Mouse (Mus musculus) liver, embryonic 15.5 days (tissue): ENCODE measurements around the gene Rph3al. TPM values are rescaled to one million over a fixed set of nuclear protein-coding genes. Genes with fewer than 3 reads are reported as not detected.

Experiments used
- ATAC-seq: fragments of 200-750 bp; cut with Nextera tagmentation; 2 replicates; pipeline ENCODE4 v1.8.0; 2017; ENCODE audit warnings: moderate number of reproducible peaks, mild to moderate bottlenecking, moderate library complexity; ENCODE audit not compliant: insufficient read depth
- H3K27ac ChIP-seq: fragments of 300-500 bp; sonication (generic); replicated peaks from 2 replicates; pipeline ENCODE4 v1.5.1; 2015; ENCODE audit warnings: mild to moderate bottlenecking, inconsistent platforms
- H3K27me3 ChIP-seq: fragments of 300-500 bp; sonication (generic); 2 replicates; pipeline ENCODE4 v1.6.1; 2015; ENCODE audit warnings: mild to moderate bottlenecking, inconsistent platforms
- H3K36me3 ChIP-seq: fragments of 300-500 bp; sonication (generic); replicated peaks from 2 replicates; pipeline ENCODE4 v1.6.1; 2015; ENCODE audit warnings: moderate library complexity, mild to moderate bottlenecking, inconsistent platforms
- H3K4me1 ChIP-seq: fragments of 300-500 bp; sonication (generic); replicated peaks from 2 replicates; pipeline ENCODE4 v1.6.1; 2015; ENCODE audit warnings: inconsistent platforms
- H3K4me2 ChIP-seq: fragments of 300-500 bp; sonication (generic); 2 replicates; pipeline ENCODE4 v1.6.1; 2015; ENCODE audit warnings: moderate library complexity, mild to moderate bottlenecking, inconsistent platforms
- H3K4me3 ChIP-seq: fragments of 300-500 bp; sonication (generic); replicated peaks from 2 replicates; pipeline ENCODE4 v1.5.1; 2015; ENCODE audit warnings: mild to moderate bottlenecking, inconsistent platforms
- H3K9ac ChIP-seq: fragments of 300-500 bp; sonication (generic); 2 replicates; pipeline ENCODE4 v1.6.1; 2015; ENCODE audit warnings: moderate library complexity, mild to moderate bottlenecking, inconsistent platforms
- H3K9me3 ChIP-seq: fragments of 300-500 bp; sonication (generic); replicated peaks from 2 replicates; pipeline ENCODE4 v1.6.1; 2016; ENCODE audit warnings: inconsistent platforms
- WGBS: fragments of 180-500 bp; shearing (Covaris S2); methylation state at CpG from one replicate; pipeline ENCODE4 v1.1.7; 2015; ENCODE audit warnings: mixed read lengths; ENCODE audit not compliant: insufficient replicate concordance; 5-methylcytosine and 5-hydroxymethylcytosine counted together
- polyA plus RNA-seq: library from polyadenylated mRNA; unstranded; fragments of >200 nt; fragmentation: Nextera tagmentation; extraction: Ambion mirVana; gene quantifications from 2 replicates; pipeline ENCODE4 v1.2.1, GENCODE M21; 2015

Gene Rph3al
- polyA plus RNA-seq, 1 experiment from 2014 or later: 0.47 TPM

DNA sequence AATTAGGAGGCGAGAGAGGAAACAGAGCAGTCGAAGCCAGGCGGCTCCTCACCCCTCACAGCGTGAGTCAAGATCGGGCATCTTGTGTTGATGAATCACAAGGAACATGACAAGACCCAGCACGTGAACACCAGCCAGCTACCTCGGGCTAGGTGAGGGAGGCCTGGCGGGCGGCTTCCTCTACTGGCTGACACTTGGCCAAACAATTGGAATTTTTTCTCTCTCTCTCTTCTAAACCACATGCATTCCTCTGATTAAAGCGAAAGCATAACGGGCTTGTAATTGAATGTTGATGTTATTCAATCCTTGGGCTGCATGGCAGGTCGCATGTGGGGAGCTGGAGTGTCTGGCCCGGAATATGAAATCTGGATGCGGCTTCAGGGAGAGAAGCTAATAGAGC is 77.0 kb downstream of the Rph3al start:
- H3K9me3 ChIP-seq: no peaks in the 10 kb centered on the region
- ATAC-seq: no peak
- H3K9ac ChIP-seq: no peak overlapping the region
- no peak overlapping the region for H3K27ac ChIP-seq
- no peak overlapping the region for H3K4me2 ChIP-seq
- H3K4me1 ChIP-seq: no peaks in the 10 kb centered on the region
- no peaks in the 10 kb centered on the region for H3K36me3 ChIP-seq
- no peak overlapping the region for H3K4me3 ChIP-seq
- H3K27me3 ChIP-seq: no peaks in the 10 kb centered on the region
- WGBS: 59% methylated on average over 14 of the region's 14 CpGs

GRCm38 (mm10) chr11:75859460-75859859 is 78.8 kb downstream of the Rph3al start:
- WGBS: 69% methylated on average over 8 of the region's 8 CpGs
- Histone ChIP-seq H3K4me2 (no peak overlapping the region), H3K9me3 (no peaks in the 10 kb centered on the region), H3K4me3 (no peak overlapping the region), H3K27ac (no peak overlapping the region), H3K9ac (no peak overlapping the region), H3K4me1 (no peaks in the 10 kb centered on the region), H3K27me3 (no peaks in the 10 kb centered on the region), H3K36me3 (no peaks in the 10 kb centered on the region)
- no peak for ATAC-seq

- no peak overlapping the region for H3K27ac ChIP-seq
- no peaks in the 10 kb centered on the region for H3K4me1 ChIP-seq
- H3K4me3 ChIP-seq: no peak overlapping the region
- H3K4me2 ChIP-seq: no peak overlapping the region
- H3K9ac ChIP-seq: no peak overlapping the region
- H3K27me3 ChIP-seq: no peaks in the 10 kb centered on the region
- 40% methylated on average over 2 of the region's 2 CpGs for WGBS
- H3K36me3 ChIP-seq: no peaks in the 10 kb centered on the region
- no peaks in the 10 kb centered on the region for H3K9me3 ChIP-seq
- no peak for ATAC-seq
Measured at GRCm38 (mm10) chr11:75858975-75859374, 79.3 kb downstream of the Rph3al start.

GRCm38 (mm10) chr11:75857781-75858180 is 80.4 kb downstream of the Rph3al start:
- 12% methylated on average over 3 of the region's 3 CpGs for WGBS
- no peak overlapping the region for H3K27ac ChIP-seq
- no peak overlapping the region for H3K4me2 ChIP-seq
- no peaks in the 10 kb centered on the region for H3K4me1 ChIP-seq
- H3K36me3 ChIP-seq: no peaks in the 10 kb centered on the region
- H3K9ac ChIP-seq: no peak overlapping the region
- no peaks in the 10 kb centered on the region for H3K27me3 ChIP-seq
- no peaks in the 10 kb centered on the region for H3K9me3 ChIP-seq
- no peak for ATAC-seq
- H3K4me3 ChIP-seq: no peak overlapping the region

DNA sequence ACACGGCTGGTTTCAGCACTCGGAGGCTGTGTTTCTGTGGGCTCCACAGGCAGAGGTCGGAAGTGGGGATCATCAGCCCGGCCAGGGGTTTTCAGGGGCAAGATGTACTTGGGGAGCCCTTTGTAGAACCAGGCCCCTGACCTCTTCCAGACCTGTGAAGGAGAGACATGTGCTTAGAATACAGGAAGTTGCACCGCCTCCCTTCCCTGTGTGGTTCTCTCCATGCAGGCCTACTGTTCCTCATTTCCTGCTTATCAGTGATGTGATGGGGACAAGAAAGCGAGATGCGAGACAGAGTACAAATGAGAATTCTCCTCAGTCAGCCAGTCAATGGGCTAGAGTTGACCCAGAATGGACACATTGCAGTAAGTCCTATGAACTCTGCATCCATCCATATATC is 83.9 kb downstream of the Rph3al start:
- Histone ChIP-seq H3K27ac (no peak overlapping the region), H3K4me2 (no peak overlapping the region), H3K27me3 (no peaks in the 10 kb centered on the region), H3K4me1 (no peaks in the 10 kb centered on the region), H3K4me3 (no peak overlapping the region), H3K9me3 (no peaks in the 10 kb centered on the region), H3K36me3 (no peaks in the 10 kb centered on the region), H3K9ac (no peak overlapping the region)
- 61% methylated on average over 7 of the region's 7 CpGs for WGBS
- no peak for ATAC-seq

- Histone ChIP-seq H3K4me2 (no peak overlapping the region), H3K27me3 (no peaks in the 10 kb centered on the region), H3K4me3 (no peak overlapping the region), H3K4me1 (no peaks in the 10 kb centered on the region), H3K27ac (no peak overlapping the region), H3K36me3 (no peaks in the 10 kb centered on the region), H3K9ac (no peak overlapping the region), H3K9me3 (no peaks in the 10 kb centered on the region)
- WGBS: 79% methylated on average over 10 of the region's 10 CpGs
- ATAC-seq: no peak
Measured at GRCm38 (mm10) chr11:75853067-75853636, 85.1 kb downstream of the Rph3al start.

- H3K9ac ChIP-seq: no peak overlapping the region
- H3K4me2 ChIP-seq: no peak overlapping the region
- H3K9me3 ChIP-seq: no peaks in the 10 kb centered on the region
- no peak overlapping the region for H3K4me3 ChIP-seq
- no peak overlapping the region for H3K27ac ChIP-seq
- no peaks in the 10 kb centered on the region for H3K4me1 ChIP-seq
- H3K36me3 ChIP-seq: no peaks in the 10 kb centered on the region
- ATAC-seq: no peak
- WGBS: 51% methylated on average over 2 of the region's 2 CpGs
- H3K27me3 ChIP-seq: no peaks in the 10 kb centered on the region
Measured at GRCm38 (mm10) chr11:75852485-75852884, 85.7 kb downstream of the Rph3al start.

- H3K4me3 ChIP-seq: no peak overlapping the region
- no peak for ATAC-seq
- no peak overlapping the region for H3K4me2 ChIP-seq
- no peak overlapping the region for H3K9ac ChIP-seq
- no peaks in the 10 kb centered on the region for H3K36me3 ChIP-seq
- no peaks in the 10 kb centered on the region for H3K27me3 ChIP-seq
- no peaks in the 10 kb centered on the region for H3K9me3 ChIP-seq
- H3K27ac ChIP-seq: no peak overlapping the region
- WGBS: 62% methylated on average over 6 of the region's 6 CpGs
- no peaks in the 10 kb centered on the region for H3K4me1 ChIP-seq
Measured at GRCm38 (mm10) chr11:75849552-75849951, 88.7 kb downstream of the Rph3al start.

DNA sequence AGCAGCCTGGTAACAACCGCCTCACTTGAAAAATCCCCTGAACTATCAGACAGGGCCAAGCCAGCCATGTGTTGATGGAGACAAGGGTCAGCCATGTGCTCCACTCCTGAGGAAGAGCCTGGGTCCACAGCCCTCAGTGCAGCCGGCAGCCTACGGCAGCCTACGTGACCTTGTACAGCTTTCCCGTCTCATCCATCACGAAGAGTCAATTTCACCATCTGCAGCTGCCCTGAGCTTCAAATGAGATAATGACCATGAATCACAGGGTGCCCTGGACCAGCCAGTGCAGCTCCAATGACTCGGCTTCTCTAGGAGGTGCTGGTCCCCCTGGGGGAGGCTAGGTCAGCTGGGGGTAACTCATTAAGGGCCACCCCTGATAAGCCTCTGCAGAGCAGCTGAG is 91.6 kb downstream of the Rph3al start:
- H3K9me3 ChIP-seq: no peaks in the 10 kb centered on the region
- H3K9ac ChIP-seq: no peak overlapping the region
- H3K4me1 ChIP-seq: no peaks in the 10 kb centered on the region
- no peaks in the 10 kb centered on the region for H3K27me3 ChIP-seq
- H3K36me3 ChIP-seq: no peaks in the 10 kb centered on the region
- H3K4me2 ChIP-seq: no peak overlapping the region
- no peak for ATAC-seq
- no peak overlapping the region for H3K4me3 ChIP-seq
- WGBS: 61% methylated on average over 7 of the region's 7 CpGs
- H3K27ac ChIP-seq: no peak overlapping the region

GRCm38 (mm10) chr11:75845675-75846074 is 92.6 kb downstream of the Rph3al start:
- no peaks in the 10 kb centered on the region for H3K4me1 ChIP-seq
- H3K36me3 ChIP-seq: no peaks in the 10 kb centered on the region
- H3K9me3 ChIP-seq: no peaks in the 10 kb centered on the region
- WGBS: 58% methylated on average over 7 of the region's 7 CpGs
- H3K27me3 ChIP-seq: no peaks in the 10 kb centered on the region
- H3K4me2 ChIP-seq: no peak overlapping the region
- no peak overlapping the region for H3K27ac ChIP-seq
- H3K9ac ChIP-seq: no peak overlapping the region
- no peak overlapping the region for H3K4me3 ChIP-seq
- ATAC-seq: no peak

DNA sequence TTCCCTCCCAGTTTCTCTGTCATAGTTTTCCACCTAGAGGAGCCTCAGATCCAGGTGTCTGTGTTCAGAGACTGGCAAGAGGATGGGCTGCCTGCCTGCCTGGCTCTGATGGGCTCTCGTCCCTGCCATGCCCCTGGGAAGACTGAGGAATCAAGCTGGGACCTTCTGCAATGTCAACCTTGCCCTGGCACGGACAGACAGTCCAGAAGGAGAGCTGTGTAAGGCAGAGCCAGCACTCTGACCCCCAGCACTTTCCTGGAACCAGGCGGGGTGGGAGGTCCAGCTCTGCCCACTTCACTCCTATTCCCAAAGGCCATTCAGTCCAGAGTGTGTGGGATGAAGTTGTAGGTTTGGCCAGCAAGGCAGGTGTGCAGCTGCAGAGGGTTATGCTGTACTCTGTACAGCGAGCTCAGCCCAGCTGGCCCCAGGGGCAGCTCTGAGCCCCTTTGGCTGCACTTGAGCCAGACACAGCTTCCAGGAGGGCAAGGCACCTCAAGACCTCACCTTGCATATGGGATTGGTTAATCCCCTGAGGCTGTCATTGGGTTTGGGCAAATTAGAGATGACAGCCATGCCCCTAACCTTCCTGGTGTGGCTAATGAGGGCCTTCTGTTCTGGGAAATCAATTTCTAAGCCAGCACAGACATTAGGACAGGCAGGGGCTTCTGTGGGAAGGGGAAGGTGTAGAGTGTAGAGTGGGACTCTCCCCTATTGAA is 95.2 kb downstream of the Rph3al start:
- Histone ChIP-seq H3K27ac (no peak overlapping the region), H3K4me1 (no peaks in the 10 kb centered on the region), H3K27me3 (no peaks in the 10 kb centered on the region), H3K36me3 (no peaks in the 10 kb centered on the region), H3K9me3 (no peaks in the 10 kb centered on the region), H3K4me3 (no peak overlapping the region), H3K4me2 (no peak overlapping the region), H3K9ac (no peak overlapping the region)
- no peak for ATAC-seq
- WGBS: 44% methylated on average over 4 of the region's 4 CpGs

GRCm38 (mm10) chr11:75841503-75841902 is 96.7 kb downstream of the Rph3al start:
- Histone ChIP-seq H3K27ac (no peak overlapping the region), H3K9ac (no peak overlapping the region), H3K9me3 (no peaks in the 10 kb centered on the region), H3K4me2 (no peak overlapping the region), H3K4me1 (no peaks in the 10 kb centered on the region), H3K36me3 (no peaks in the 10 kb centered on the region), H3K4me3 (no peak overlapping the region), H3K27me3 (no peaks in the 10 kb centered on the region)
- no peak for ATAC-seq
- 50% methylated on average over 3 of the region's 3 CpGs for WGBS
